Mouse (Mus musculus) small intestine, adult 2 months (tissue): ENCODE results near the gene Kras. TPM values are rescaled to one million over a fixed set of nuclear protein-coding genes. Genes with fewer than 3 reads are reported as not detected.
A peak's percentile ranks its signal among the peaks of the same experiment; 100 is the strongest.

Experiments used
- H3K27ac ChIP-seq: fragments of 200-500 bp; 2 replicates; pipeline ENCODE4 v1.5.1; 2012; ENCODE audit warnings: low read depth, low read length, control low read depth, inconsistent platforms; ENCODE audit not compliant: insufficient read depth
- H3K27me3 ChIP-seq: fragments of 200-500 bp; 2 replicates; pipeline ENCODE4 v1.6.1; 2012; ENCODE audit warnings: mild to moderate bottlenecking, moderate library complexity, low read length, inconsistent platforms; ENCODE audit not compliant: control insufficient read depth, insufficient read depth
- H3K36me3 ChIP-seq: fragments of 200-500 bp; 2 replicates; pipeline ENCODE4 v1.6.1; 2012; ENCODE audit warnings: mild to moderate bottlenecking, low read length, control low read depth, inconsistent platforms; ENCODE audit not compliant: control insufficient read depth, insufficient read depth
- H3K4me1 ChIP-seq: fragments of 200-500 bp; 2 replicates; pipeline ENCODE4 v1.6.1; 2012; ENCODE audit warnings: low read length, inconsistent platforms, mixed read lengths; ENCODE audit not compliant: control insufficient read depth, insufficient read depth, insufficient read length
- H3K4me3 ChIP-seq: fragments of 200-500 bp; 2 replicates; pipeline ENCODE4 v1.5.1; 2012; ENCODE audit warnings: low read depth, mild to moderate bottlenecking, control low read depth, inconsistent platforms, low read length, moderate library complexity
- CTCF ChIP-seq: fragments of 200-500 bp; IDR thresholded peaks from 2 replicates; pipeline ENCODE4 v1.5.1; 2012; ENCODE audit warnings: low read depth, mild to moderate bottlenecking, control low read depth, inconsistent platforms, low read length, moderate library complexity, mixed read lengths; ENCODE audit not compliant: insufficient replicate concordance, insufficient read length; ENCODE audit errors: extremely low read depth
- POLR2A ChIP-seq: fragments of 200-500 bp; IDR thresholded peaks from 2 replicates; pipeline ENCODE4 v1.6.1; 2012; ENCODE audit warnings: low read depth, mild to moderate bottlenecking, control low read depth, inconsistent platforms, low read length, moderate library complexity
- WGBS: fragments of 180-500 bp; shearing (Covaris S2); methylation state at CpG from one replicate; pipeline ENCODE4 v1.1.7; 2018; 5-methylcytosine and 5-hydroxymethylcytosine counted together
- polyA plus RNA-seq: library from polyadenylated mRNA; depleted of rRNA; stranded (reverse); fragments of >200 nt; gene quantifications from 2 replicates; pipeline ENCODE4 v1.2.3, GENCODE M21; 2012

The Kras gene
- polyA plus RNA-seq, 1 experiment = 26.3 TPM

- Histone ChIP-seq H3K27me3 (no peaks in the 10 kb centered on the region), H3K4me1 (no peaks in the 10 kb centered on the region), H3K27ac (no peak overlapping the region), H3K36me3 (no peaks in the 10 kb centered on the region), H3K4me3 (no peak overlapping the region)
- WGBS = 88% methylated on average over 8 of the region's 8 CpGs
- TF ChIP-seq POLR2A (no peak), CTCF (no peak)
Observed at GRCm38 (mm10) chr6:145284286-145284685, 34.2 kb upstream of the Kras start.

- Histone ChIP-seq H3K27me3 (no peaks in the 10 kb centered on the region), H3K4me3 (no peak overlapping the region), H3K4me1 (peaks cover 8% of the 10 kb centered on the region), H3K36me3 (no peaks in the 10 kb centered on the region), H3K27ac (no peak overlapping the region)
- TF ChIP-seq POLR2A (no peak), CTCF (no peak)
- WGBS = 87% methylated on average over 9 of the region's 9 CpGs
Observed at GRCm38 (mm10) chr6:145277138-145277763, 27.2 kb upstream of the Kras start.

- no peak overlapping the region for H3K27ac ChIP-seq
- TF ChIP-seq POLR2A (no peak), CTCF (no peak)
- peak overlapping the region; percentile 7 for H3K4me3 ChIP-seq
- 2% methylated on average over 17 of the region's 17 CpGs for WGBS
- H3K27me3 ChIP-seq = no peaks in the 10 kb centered on the region
- H3K36me3 ChIP-seq = no peaks in the 10 kb centered on the region
- peaks cover 8% of the 10 kb centered on the region for H3K4me1 ChIP-seq
Observed at GRCm38 (mm10) chr6:145276265-145276780, 26.3 kb upstream of the Kras start.

GRCm38 (mm10) chr6:145275586-145276219, 25.7 kb upstream of the Kras start:
- no peaks in the 10 kb centered on the region for H3K27me3 ChIP-seq
- H3K4me3 ChIP-seq = 0 out of 2 replicates have a peak overlapping the region, but pooled peaks have one; percentile 7
- H3K27ac ChIP-seq = no peak overlapping the region
- WGBS = 62% methylated on average over 6 of the region's 6 CpGs
- no peaks in the 10 kb centered on the region for H3K36me3 ChIP-seq
- H3K4me1 ChIP-seq = peaks cover 8% of the 10 kb centered on the region
- TF ChIP-seq CTCF (no peak), POLR2A (no peak)

- Histone ChIP-seq H3K4me1 (peaks cover 8% of the 10 kb centered on the region), H3K27ac (no peak overlapping the region), H3K4me3 (no peak overlapping the region), H3K27me3 (no peaks in the 10 kb centered on the region), H3K36me3 (no peaks in the 10 kb centered on the region)
- TF ChIP-seq POLR2A = no peak
- no peak for TF ChIP-seq CTCF
- WGBS = 35% methylated on average over 12 of the region's 12 CpGs
Observed at GRCm38 (mm10) chr6:145273971-145274620, 24.1 kb upstream of the Kras start.

GRCm38 (mm10) chr6:145272142-145272937, 22.3 kb upstream of the Kras start:
- Histone ChIP-seq H3K36me3 (no peaks in the 10 kb centered on the region), H3K27me3 (no peaks in the 10 kb centered on the region), H3K27ac (no peak overlapping the region), H3K4me1 (peaks cover 8% of the 10 kb centered on the region), H3K4me3 (no peak overlapping the region)
- no peak for TF ChIP-seq POLR2A
- no peak for TF ChIP-seq CTCF
- WGBS = 73% methylated on average over 10 of the region's 10 CpGs
